Mouse (Mus musculus) liver, postnatal 0 days (tissue): ENCODE results near the gene Tex14.
A peak's percentile ranks its signal among the peaks of the same experiment; 100 is the strongest.

ENCODE experiments used
- CTCF ChIP-seq: sonication (generic); IDR thresholded peaks from 2 replicates; pipeline ENCODE4 v1.5.1; 2016; ENCODE audit warnings: antibody characterized with exemption, low read depth
- EP300 ChIP-seq: IDR thresholded peaks from 2 replicates; pipeline ENCODE4 v1.6.1; 2016; ENCODE audit warnings: antibody characterized with exemption, low read depth, mild to moderate bottlenecking

DNA sequence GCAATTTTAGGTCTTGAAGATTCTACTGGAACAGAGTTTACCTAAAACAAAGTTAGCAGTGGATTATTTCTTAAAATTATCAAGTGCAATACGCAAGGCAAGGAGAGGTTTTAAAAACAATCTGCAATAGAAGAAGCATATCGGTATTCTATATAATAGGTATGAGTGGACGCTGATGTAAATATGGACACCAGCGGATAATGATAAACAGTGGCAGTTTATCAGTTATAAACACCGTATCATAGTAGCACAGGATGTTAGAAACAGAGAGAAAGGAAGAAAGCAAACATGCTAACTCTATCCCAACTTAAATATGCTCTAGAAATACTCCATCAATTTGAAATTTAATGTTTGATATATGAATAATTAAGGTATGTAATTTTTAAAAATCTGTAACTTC lies 39.7 kb upstream of the Tex14 start:
- TF ChIP-seq EP300 = peak; percentile 71; the same call in 1 of the 2 replicates
- no peak for TF ChIP-seq CTCF
